Mouse (Mus musculus) bone marrow, adult 2 months (tissue): Measurements from ENCODE around the gene Bdkrb1. TPM values are rescaled to one million over a fixed set of nuclear protein-coding genes. Genes with fewer than 3 reads are reported as not detected.

Experiments used
- H3K27ac ChIP-seq: fragments of 200-500 bp; 2 replicates; pipeline ENCODE4 v1.5.1; 2012; ENCODE audit warnings: low read depth, mild to moderate bottlenecking, control low read depth, inconsistent platforms, low read length; ENCODE audit not compliant: control insufficient read depth, poor library complexity, insufficient read depth
- H3K4me1 ChIP-seq: fragments of 200-500 bp; 2 replicates; pipeline ENCODE4 v1.6.1; 2011; ENCODE audit warnings: low read length; ENCODE audit not compliant: control insufficient read depth, insufficient read depth
- H3K4me3 ChIP-seq: fragments of 200-500 bp; replicated peaks from 2 replicates; pipeline ENCODE3; 2011; ENCODE audit warnings: mild to moderate bottlenecking, low read depth, low read length, control low read depth; ENCODE audit not compliant: control insufficient read depth
- CTCF ChIP-seq: fragments of 200-500 bp; IDR thresholded peaks from 2 replicates; pipeline ENCODE4 v1.5.1; 2011; ENCODE audit warnings: low read length, control low read depth; ENCODE audit not compliant: control insufficient read depth, insufficient read depth
- POLR2A ChIP-seq: fragments of 200-500 bp; IDR thresholded peaks from 2 replicates; pipeline ENCODE4 v1.6.1; 2011; ENCODE audit warnings: low read depth, mild to moderate bottlenecking, control low read depth, low read length, borderline replicate concordance; ENCODE audit not compliant: control insufficient read depth
- WGBS: fragments of 180-500 bp; shearing (Covaris S2); methylation state at CpG from one replicate; pipeline ENCODE4 v1.1.7; 2018; 5-methylcytosine and 5-hydroxymethylcytosine counted together
- polyA plus RNA-seq: library from polyadenylated mRNA; stranded (reverse); fragments of >200 nt; gene quantifications from 2 replicates; pipeline ENCODE4 v1.2.4, GENCODE M21; 2011; ENCODE audit warnings: low replicate concordance; ENCODE audit not compliant: missing spikeins, insufficient read depth, insufficient read length

Bdkrb1 gene
- polyA plus RNA-seq, 1 experiment: not detected

DNA sequence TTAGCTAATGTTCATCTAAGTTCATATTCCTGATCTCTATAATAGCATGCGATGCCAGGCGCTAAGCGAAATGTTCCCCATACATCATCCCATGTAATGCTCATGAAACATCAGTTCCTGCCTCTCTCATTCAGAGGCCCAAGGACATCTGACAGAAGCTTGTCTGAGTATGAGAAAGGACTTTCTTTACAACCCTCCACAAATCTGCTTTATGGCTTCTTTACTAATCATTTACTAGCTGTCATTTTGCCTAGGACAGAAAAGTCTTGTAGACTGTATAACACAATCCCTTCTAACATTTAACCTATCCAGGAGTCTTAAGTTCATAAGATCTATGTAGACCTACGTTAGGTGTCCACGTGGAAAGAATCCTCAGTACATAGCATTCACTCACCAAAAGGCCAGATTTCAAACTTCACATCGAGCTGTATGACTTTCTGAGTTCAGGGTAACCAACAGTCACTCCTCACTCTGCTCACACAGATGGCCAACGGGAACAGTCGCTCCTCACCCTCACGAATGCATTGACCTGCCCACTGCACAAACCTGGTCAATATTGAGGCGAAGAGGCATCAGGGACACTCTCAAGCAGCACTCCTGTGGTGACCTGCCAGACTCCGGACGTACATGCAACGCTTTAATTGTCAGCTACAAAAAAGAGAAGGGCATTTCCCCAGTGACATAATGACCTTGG lies 31.6 kb downstream of the Bdkrb1 start:
- H3K4me1 ChIP-seq: no peaks in the 10 kb centered on the region
- no peak overlapping the region for H3K27ac ChIP-seq
- WGBS: 94% methylated on average over 13 of the region's 13 CpGs
- no peak overlapping the region for H3K4me3 ChIP-seq
- TF ChIP-seq POLR2A (no peak), CTCF (no peak)

DNA sequence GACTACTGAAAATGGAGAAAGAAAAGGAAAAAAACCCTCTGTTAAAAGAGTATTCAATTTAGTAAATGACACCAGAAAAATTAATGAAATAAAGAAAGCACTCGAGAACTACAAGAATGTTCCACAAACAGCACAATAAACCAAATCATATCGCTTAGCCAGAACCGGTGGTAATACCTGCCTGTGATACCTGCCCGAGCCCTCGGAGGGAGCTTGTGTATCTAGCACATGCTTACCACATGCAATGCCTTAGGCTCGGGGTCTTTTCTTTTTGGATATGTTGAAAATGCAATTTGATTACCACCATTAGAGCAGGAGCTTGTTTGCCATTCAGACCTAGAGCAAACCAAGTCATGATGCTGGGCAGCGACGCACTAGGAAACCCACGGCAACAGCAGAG lies 33.7 kb downstream of the Bdkrb1 start:
- H3K4me3 ChIP-seq: no peak overlapping the region
- WGBS: 93% methylated on average over 9 of the region's 9 CpGs
- TF ChIP-seq CTCF: no peak
- no peak for TF ChIP-seq POLR2A
- H3K4me1 ChIP-seq: no peaks in the 10 kb centered on the region
- no peak overlapping the region for H3K27ac ChIP-seq

DNA sequence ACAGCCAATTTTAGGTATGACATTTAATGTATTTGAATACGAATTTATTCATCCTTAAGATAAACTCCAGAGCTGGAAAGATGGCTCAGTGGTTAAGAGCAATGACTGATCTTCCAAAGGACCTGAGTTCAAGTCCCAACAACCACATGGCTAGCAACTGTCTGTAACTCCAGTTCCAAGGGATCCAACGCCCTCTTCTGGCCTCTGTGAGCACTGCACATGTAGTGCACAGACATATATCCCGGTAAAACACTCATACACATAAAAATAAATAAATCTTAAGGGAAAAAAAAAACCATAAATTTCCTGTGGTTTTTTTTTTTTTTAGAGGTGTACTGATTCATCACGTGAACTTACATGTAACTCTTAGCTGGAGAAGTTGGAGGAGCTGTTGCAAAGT lies 34.7 kb downstream of the Bdkrb1 start:
- Histone ChIP-seq H3K4me1 (no peaks in the 10 kb centered on the region), H3K4me3 (no peak overlapping the region), H3K27ac (no peak overlapping the region)
- TF ChIP-seq CTCF (no peak), POLR2A (no peak)
- 75% methylated on average over 4 of the region's 4 CpGs for WGBS

DNA sequence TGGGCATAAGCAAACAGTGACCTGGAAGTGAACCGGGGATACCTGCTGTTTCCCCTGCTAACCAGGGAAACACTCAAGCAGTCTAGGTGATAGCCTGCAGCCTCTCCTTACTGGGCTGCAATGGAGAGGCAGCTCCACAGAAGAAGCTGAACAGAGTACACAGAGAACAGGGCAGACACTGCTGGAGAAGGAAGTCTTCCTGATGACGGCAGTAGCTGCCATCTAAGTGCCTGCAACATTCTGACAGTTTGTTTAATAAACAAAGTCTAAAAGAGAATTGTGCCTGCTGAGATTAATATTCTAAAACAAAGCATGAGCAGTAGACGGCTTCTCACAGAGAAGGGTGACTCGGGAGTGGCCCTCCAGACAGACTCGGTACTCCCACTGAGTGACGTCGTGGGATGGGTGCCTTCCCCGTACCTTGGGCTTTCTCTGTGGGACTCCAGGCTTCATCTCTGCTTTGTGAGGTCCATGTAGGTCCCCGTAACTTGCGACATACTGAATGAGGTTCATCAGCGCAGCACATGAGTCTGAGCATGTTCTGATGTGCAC lies 40.0 kb downstream of the Bdkrb1 start:
- H3K4me1 ChIP-seq: no peaks in the 10 kb centered on the region
- 94% methylated on average over 11 of the region's 11 CpGs for WGBS
- H3K4me3 ChIP-seq: no peak overlapping the region
- no peak for TF ChIP-seq POLR2A
- TF ChIP-seq CTCF: no peak
- H3K27ac ChIP-seq: no peak overlapping the region

Other genes starting within 250 kb of the Bdkrb1 start
- not detected in 2 replicates for gene D430019H16Rik, start 149.2 kb upstream of the Bdkrb1 start, polyA plus RNA-seq
- gene Bdkrb2, start 39.9 kb upstream of the Bdkrb1 start, polyA plus RNA-seq: 0.52 TPM in 1 of 2 replicates, not detected in the other
- 3.4 and 7.9 TPM in 2 replicates for gene Gskip, start 81.7 kb downstream of the Bdkrb1 start, polyA plus RNA-seq
- 10.9 and 21.4 TPM in 2 replicates for gene Atg2b, start 82.1 kb downstream of the Bdkrb1 start, polyA plus RNA-seq
- gene Ak7, start 102.9 kb downstream of the Bdkrb1 start, polyA plus RNA-seq: 0.80 TPM in 1 of 2 replicates, not detected in the other
- gene Papola, start 181.6 kb downstream of the Bdkrb1 start, polyA plus RNA-seq: 37.7 and 61.7 TPM in 2 replicates